ENCODE assay signal across 8 mouse cellular contexts in genomic region chr9:69987579-69987978, GRCm38 (mm10). TPM values are rescaled to one million over a fixed set of nuclear protein-coding genes. Genes with fewer than 3 reads are reported as not detected.
DNase-seq lines count a peak whose midpoint lies in the region; ATAC-seq and TF ChIP-seq lines count a peak whose summit lies in the region.

No protein-coding gene starts in this region.

- H3K4me3 ChIP-seq in hindbrain, embryonic 11.5 days (ENCODE audit: low read depth, low read length): no peak overlapping the region
- H3K4me3 ChIP-seq in hindbrain, embryonic 16.5 days (ENCODE audit: low read length): no peak overlapping the region
- no peak overlapping the region for H3K4me3 ChIP-seq in G1E (ENCODE audit: low read depth, low read length)

- peak; percentile 77 for DNase-seq in hindbrain, embryonic 11.5 days (ENCODE audit: low spot score)
- peak; percentile 32 for DNase-seq in G1E (ENCODE audit: low spot score)
- DNase-seq in cerebellum, postnatal 14 days: peak; percentile 68 to 71
- peak; percentile 75 for DNase-seq in heart, adult 8-10 months (ENCODE audit: low spot score)
- peak; percentile 36 to 56 for DNase-seq in layer of hippocampus, postnatal 36 days
- DNase-seq in thymus, postnatal 0 days (ENCODE audit: low spot score): peak; percentile 77

- H3K9ac ChIP-seq in hindbrain, embryonic 11.5 days (ENCODE audit: low read depth, low read length): no peak overlapping the region
- H3K9ac ChIP-seq in hindbrain, embryonic 16.5 days (ENCODE audit: low read depth, low read length): no peak overlapping the region

- H3K36me3 ChIP-seq in hindbrain, embryonic 11.5 days (ENCODE audit: control insufficient read depth, insufficient read depth, low read length): no peaks in the 10 kb centered on the region
- no peaks in the 10 kb centered on the region for H3K36me3 ChIP-seq in hindbrain, embryonic 16.5 days (ENCODE audit: control insufficient read depth, insufficient read depth, low read length)
- peaks cover 14% of the 10 kb centered on the region for H3K36me3 ChIP-seq in G1E (replicated peaks)

- H3K27ac ChIP-seq in hindbrain, embryonic 11.5 days (ENCODE audit: low read depth, low read length): no peak overlapping the region
- no peak overlapping the region for H3K27ac ChIP-seq in hindbrain, embryonic 16.5 days (ENCODE audit: low read depth, low read length)

- no peak for ATAC-seq in hindbrain, embryonic 11.5 days (ENCODE audit: low FRiP score)
- ATAC-seq in hindbrain, embryonic 16.5 days: no peak
- 0 out of 2 replicates have a peak, but pooled peaks have one; percentile 19 for ATAC-seq in G1E (ENCODE audit: extremely low read depth, insufficient number of reproducible peaks, low FRiP score, poor library complexity, severe bottlenecking)
- peak; percentile 72 for ATAC-seq in monocyte, adult 5-6 weeks (replicated peaks; ENCODE audit: insufficient number of reproducible peaks, low FRiP score, low TSS enrichment, poor library complexity, severe bottlenecking)

- H3K4me1 ChIP-seq in hindbrain, embryonic 11.5 days (replicated peaks; ENCODE audit: control insufficient read depth, insufficient read depth, low read length): no peaks in the 10 kb centered on the region; the same call in 1 of the 2 replicates
- peaks cover 19% of the 10 kb centered on the region for H3K4me1 ChIP-seq in hindbrain, embryonic 16.5 days (ENCODE audit: control insufficient read depth, insufficient read depth, low read depth, low read length)
- peaks cover 39% of the 10 kb centered on the region for H3K4me1 ChIP-seq in G1E (ENCODE audit: insufficient read depth, low read depth, low read length)

- H3K4me2 ChIP-seq in hindbrain, embryonic 11.5 days (replicated peaks; ENCODE audit: low read depth, low read length): no peak overlapping the region
- no peak overlapping the region for H3K4me2 ChIP-seq in hindbrain, embryonic 16.5 days (ENCODE audit: low read length)

- H3K9me3 ChIP-seq in hindbrain, embryonic 11.5 days (ENCODE audit: control insufficient read depth, low read length): no peaks in the 10 kb centered on the region
- H3K9me3 ChIP-seq in hindbrain, embryonic 16.5 days (ENCODE audit: control insufficient read depth, low read length): no peaks in the 10 kb centered on the region
- H3K9me3 ChIP-seq in G1E (replicated peaks): no peaks in the 10 kb centered on the region

- no peaks in the 10 kb centered on the region for H3K27me3 ChIP-seq in hindbrain, embryonic 11.5 days (ENCODE audit: control insufficient read depth, insufficient read depth, low read length)
- H3K27me3 ChIP-seq in hindbrain, embryonic 16.5 days (replicated peaks; ENCODE audit: control insufficient read depth, insufficient read depth, low read length): no peaks in the 10 kb centered on the region
- H3K27me3 ChIP-seq in G1E (ENCODE audit: insufficient read depth, low read length): peaks cover 6% of the 10 kb centered on the region; the same call in 1 of the 2 replicates

- 2% methylated on average over 3 of the region's 3 CpGs for WGBS in hindbrain, embryonic 11.5 days
- WGBS in hindbrain, embryonic 16.5 days: 0% methylated on average over 3 of the region's 3 CpGs

- peak; percentile 32; the same call in 1 of the 2 replicates for TF ChIP-seq CTCF in G1E (IDR thresholded peaks at IDR 0.05; ENCODE audit: low read depth, low read length)

RNA-seq across cellular contexts. Expression of gene Bnip2, which starts 1.7 kb away (rescaled TPM):
- polyA plus RNA-seq in hindbrain, embryonic 11.5 days (2014; fragmentation: Nextera tagmentation; extraction: Ambion mirVana): 124 and 126 TPM in 2 replicates
- polyA plus RNA-seq in hindbrain, embryonic 16.5 days (2015; fragmentation: Nextera tagmentation; extraction: Ambion mirVana): 61.7 and 71.2 TPM in 2 replicates
- total RNA-seq in G1E (2014; fragmentation: Nextera tagmentation): 103 and 106 TPM in 2 replicates
- 167 and 186 TPM in 2 replicates for total RNA-seq in G1E (2017)
- polyA plus RNA-seq in G1E (2012): 37.0 and 38.0 TPM in 2 replicates
- 100 to 1,000 TPM in 2 of 4 experiments, 10 to 100 TPM in 2; 89.6 to 104 (median 99.6) TPM for total RNA-seq in heart, adult 8-10 months (2022)
- total RNA-seq in layer of hippocampus, postnatal 36 days (2021): 10 to 100 TPM; 41.2 to 43.4 TPM
- total RNA-seq in monocyte, adult 5-6 weeks (2017): 212 to 270 TPM (median 222 TPM) in 3 replicates
- 94.6 and 95.3 TPM in 2 replicates for polyA plus RNA-seq in thymus, postnatal 0 days (2015; fragmentation: Nextera tagmentation; extraction: Ambion mirVana)

RNA-seq across cellular contexts. Expression of gene Gtf2a2, which starts 24.8 kb away (rescaled TPM):
- 199 and 220 TPM in 2 replicates for polyA plus RNA-seq in hindbrain, embryonic 11.5 days (2014; fragmentation: Nextera tagmentation; extraction: Ambion mirVana)
- polyA plus RNA-seq in hindbrain, embryonic 16.5 days (2015; fragmentation: Nextera tagmentation; extraction: Ambion mirVana): 171 and 196 TPM in 2 replicates
- 83.4 and 91.8 TPM in 2 replicates for total RNA-seq in G1E (2014; fragmentation: Nextera tagmentation)
- 180 and 188 TPM in 2 replicates for total RNA-seq in G1E (2017)
- 47.4 and 67.6 TPM in 2 replicates for polyA plus RNA-seq in G1E (2012)
- total RNA-seq in heart, adult 8-10 months (2022): 10 to 100 TPM; 50.6 to 58.9 (median 53.5) TPM
- 10 to 100 TPM; 54.9 to 57.0 TPM for total RNA-seq in layer of hippocampus, postnatal 36 days (2021)
- total RNA-seq in monocyte, adult 5-6 weeks (2017): 148 to 191 TPM (median 156 TPM) in 3 replicates
- polyA plus RNA-seq in thymus, postnatal 0 days (2015; fragmentation: Nextera tagmentation; extraction: Ambion mirVana): 256 and 279 TPM in 2 replicates

RNA-seq across cellular contexts. Expression of gene Gcnt3, which starts 50.3 kb away (rescaled TPM):
- 0.03 TPM in 1 of 2 replicates, not detected in the other for polyA plus RNA-seq in hindbrain, embryonic 11.5 days (2014; fragmentation: Nextera tagmentation; extraction: Ambion mirVana)
- polyA plus RNA-seq in hindbrain, embryonic 16.5 days (2015; fragmentation: Nextera tagmentation; extraction: Ambion mirVana): 0.05 TPM in 1 of 2 replicates, not detected in the other
- not detected in 2 replicates for total RNA-seq in G1E (2014; fragmentation: Nextera tagmentation)
- total RNA-seq in G1E (2017): 0.11 TPM in 1 of 2 replicates, not detected in the other
- polyA plus RNA-seq in G1E (2012): not detected in 2 replicates
- total RNA-seq in heart, adult 8-10 months (2022): under 1 TPM in 2 of 4 experiments, not detected in 2; 0.09 to 0.14 TPM
- not detected for total RNA-seq in layer of hippocampus, postnatal 36 days (2021)
- total RNA-seq in monocyte, adult 5-6 weeks (2017): not detected in 3 replicates
- 0.08 and 0.10 TPM in 2 replicates for polyA plus RNA-seq in thymus, postnatal 0 days (2015; fragmentation: Nextera tagmentation; extraction: Ambion mirVana)

Comparison
In these comparisons a context has a peak if more than half of its experiments do, and no peak if none do; other contexts are left out.
1. ATAC-seq: peak in G1E (single experiment) and monocyte, adult 5-6 weeks (single experiment); none in hindbrain, embryonic 11.5 days (single experiment) and hindbrain, embryonic 16.5 days (single experiment).
2. Peak in every context shown above with its lines, with median percentiles within 50 percentile points of each other: DNase-seq.